Mouse (Mus musculus) ovary, adult 10 weeks (tissue): ENCODE results near the gene Gm4707. TPM values are rescaled to one million over a fixed set of nuclear protein-coding genes. Genes with fewer than 3 reads are reported as not detected.

Experiments
- polyA plus RNA-seq: library from polyadenylated mRNA; stranded (reverse); fragments of 350-450 nt; fragmentation: Illumina TruSeq; extraction: RNeasy Lipid Tissue Mini Kit (QIAGEN cat#74804); gene quantifications from one replicate; pipeline ENCODE4 v1.2.3, GENCODE M21; 2014

Gm4707 gene
- polyA plus RNA-seq, result not detected

GRCm38 (mm10) chr17:71459818-71460217 is at the start of gene Gm4707:
TSS of gene Gm4707 (minus strand) at chr17:71459918.

GRCm38 (mm10) chr17:71474762-71475704 is 15.3 kb upstream of the Gm4707 start, which contains the start of gene Smchd1:
TSS of gene Smchd1 (minus strand) at chr17:71475343.

Other genes starting within 250 kb of the Gm4707 start
- gene Emilin2, start 147.9 kb downstream of the Gm4707 start, polyA plus RNA-seq, result 10.9 TPM
- 146 TPM for gene Smchd1, start 15.4 kb upstream of the Gm4707 start, polyA plus RNA-seq
- gene Ndc80, start 66.9 kb upstream of the Gm4707 start, polyA plus RNA-seq, result 35.4 TPM
- 2.3 TPM for gene Spdya, start 92.1 kb upstream of the Gm4707 start, polyA plus RNA-seq
- gene Wdr43, start 156.0 kb upstream of the Gm4707 start, polyA plus RNA-seq, result 175 TPM
- 0.14 TPM for gene Togaram2, start 213.3 kb upstream of the Gm4707 start, polyA plus RNA-seq